Mouse (Mus musculus) layer of hippocampus, adult 9-10 months (tissue): ENCODE data around the gene 4933430I17Rik.

Source experiments
- DNase-seq: peaks from one replicate; pipeline ENCODE4 v3.0.0; 2022; ENCODE audit warnings: low spot score

Gene 4933430I17Rik

GRCm38 (mm10) chr4:62503374-62503970, 21.7 kb upstream of the 4933430I17Rik start, which contains the start of gene Hdhd3:
Gene Hdhd3 (minus strand): TSS chr4:62503467.
- DNase-seq = no peak

- DNase-seq = no peak
These were observed 19.2 kb upstream of the 4933430I17Rik start for GRCm38 (mm10) chr4:62505991-62506390.

- DNase-seq = no peak
These were observed 18.4 kb upstream of the 4933430I17Rik start for GRCm38 (mm10) chr4:62506798-62507197.

GRCm38 (mm10) chr4:62508839-62509238, 16.3 kb upstream of the 4933430I17Rik start:
- no peak for DNase-seq

- DNase-seq = no peak
These were observed 15.2 kb upstream of the 4933430I17Rik start for GRCm38 (mm10) chr4:62509946-62510345.

- no peak for DNase-seq
These were observed 11.1 kb upstream of the 4933430I17Rik start for GRCm38 (mm10) chr4:62513998-62514506.

GRCm38 (mm10) chr4:62514995-62515394, 10.2 kb upstream of the 4933430I17Rik start:
- DNase-seq = no peak

- DNase-seq = no peak
These were observed 9.7 kb upstream of the 4933430I17Rik start for GRCm38 (mm10) chr4:62515490-62515889.

- no peak for DNase-seq
These were observed 9.1 kb upstream of the 4933430I17Rik start for GRCm38 (mm10) chr4:62516079-62516478.

- no peak for DNase-seq
These were observed 8.6 kb upstream of the 4933430I17Rik start for GRCm38 (mm10) chr4:62516579-62516978.

GRCm38 (mm10) chr4:62517046-62517445, 8.1 kb upstream of the 4933430I17Rik start:
- DNase-seq = no peak

GRCm38 (mm10) chr4:62517538-62518415, 7.4 kb upstream of the 4933430I17Rik start:
- DNase-seq = no peak

- DNase-seq = no peak
These were observed 6.6 kb upstream of the 4933430I17Rik start for GRCm38 (mm10) chr4:62518416-62519121.

- DNase-seq = no peak
These were observed 5.9 kb upstream of the 4933430I17Rik start for GRCm38 (mm10) chr4:62519122-62519848.

- DNase-seq = no peak
These were observed 5.3 kb upstream of the 4933430I17Rik start, which contains the start of gene Alad for GRCm38 (mm10) chr4:62519849-62520233. Gene Alad (minus strand): TSS chr4:62519918.

GRCm38 (mm10) chr4:62520892-62521400, 4.2 kb upstream of the 4933430I17Rik start:
- DNase-seq = no peak

- DNase-seq = no peak
These were observed 281 bp downstream of the 4933430I17Rik start for GRCm38 (mm10) chr4:62525489-62525811.

GRCm38 (mm10) chr4:62526256-62526655, 1.1 kb downstream of the 4933430I17Rik start:
- no peak for DNase-seq

GRCm38 (mm10) chr4:62527655-62528054, 2.5 kb downstream of the 4933430I17Rik start:
- DNase-seq = no peak

- no peak for DNase-seq
These were observed 8.6 kb downstream of the 4933430I17Rik start for GRCm38 (mm10) chr4:62533729-62534128.

GRCm38 (mm10) chr4:62541802-62542201, 16.6 kb downstream of the 4933430I17Rik start:
- DNase-seq = no peak

GRCm38 (mm10) chr4:62543782-62544181, 18.6 kb downstream of the 4933430I17Rik start:
- no peak for DNase-seq
